Mouse (Mus musculus): ENCODE measurements at regions not wholly inside any gene's neighbourhood (a gene's known extent, or its start where the extent isn't known, plus 50 kb on each side); places are given as distances from the start of the nearest gene placed in this dataset.
A peak's percentile ranks its signal among the peaks of the same experiment; 100 is the strongest.

- H3K9ac ChIP-seq, result no peak overlapping the region
- no peak overlapping the region for H3K4me3 ChIP-seq
- H3K27ac ChIP-seq, result no peak overlapping the region
- H3K4me1 ChIP-seq, result no peaks in the 10 kb centered on the region
- H3K4me2 ChIP-seq (replicated peaks), result no peak overlapping the region
- no peak for ATAC-seq (ENCODE audit: low FRiP score)
- H3K9me3 ChIP-seq (replicated peaks), result no peaks in the 10 kb centered on the region
- no peaks in the 10 kb centered on the region for H3K27me3 ChIP-seq
- no peaks in the 10 kb centered on the region for H3K36me3 ChIP-seq
Measured at GRCm38 (mm10) chr3:19045933-19046332, 582.5 kb downstream of the 1700064H15Rik start.

- Histone ChIP-seq H3K36me3 (no peaks in the 10 kb centered on the region), H3K27ac (no peak overlapping the region), H3K4me3 (no peak overlapping the region), H3K4me2 (replicated peaks) (no peak overlapping the region), H3K9me3 (replicated peaks) (no peaks in the 10 kb centered on the region), H3K4me1 (no peaks in the 10 kb centered on the region), H3K9ac (no peak overlapping the region), H3K27me3 (no peaks in the 10 kb centered on the region)
- WGBS, result 75% methylated on average over 1 of the region's 1 CpGs
- ATAC-seq (ENCODE audit: low FRiP score), result no peak
Measured at GRCm38 (mm10) chr3:19046610-19047009, 581.9 kb downstream of the 1700064H15Rik start.

- H3K36me3 ChIP-seq, result no peaks in the 10 kb centered on the region
- no peak overlapping the region for H3K4me2 ChIP-seq (replicated peaks)
- peaks cover 8% of the 10 kb centered on the region for H3K4me1 ChIP-seq
- H3K9ac ChIP-seq, result no peak overlapping the region
- no peak overlapping the region for H3K27ac ChIP-seq
- H3K4me3 ChIP-seq, result no peak overlapping the region
- H3K27me3 ChIP-seq, result peaks cover 8% of the 10 kb centered on the region; the same call in 1 of the 2 replicates
- 75% methylated on average over 3 of the region's 3 CpGs for WGBS
- ATAC-seq (ENCODE audit: low FRiP score), result no peak
- H3K9me3 ChIP-seq (replicated peaks), result no peaks in the 10 kb centered on the region
Measured at GRCm38 (mm10) chr3:19055961-19056360, 572.5 kb downstream of the 1700064H15Rik start.

- H3K27ac ChIP-seq, result no peak overlapping the region
- peaks cover 8% of the 10 kb centered on the region; the same call in 1 of the 2 replicates for H3K27me3 ChIP-seq
- H3K36me3 ChIP-seq, result no peaks in the 10 kb centered on the region
- WGBS, result 20% methylated on average over 9 of the region's 9 CpGs
- no peaks in the 10 kb centered on the region for H3K9me3 ChIP-seq (replicated peaks)
- ATAC-seq (ENCODE audit: low FRiP score), result 0 out of 2 replicates have a peak, but pooled peaks have one; percentile 23
- H3K9ac ChIP-seq, result no peak overlapping the region
- peaks cover 8% of the 10 kb centered on the region for H3K4me1 ChIP-seq
- no peak overlapping the region for H3K4me3 ChIP-seq
- 0 out of 2 replicates have a peak overlapping the region, but pooled peaks have one; percentile 19 for H3K4me2 ChIP-seq (replicated peaks)
Measured at GRCm38 (mm10) chr3:19056623-19057022, 571.9 kb downstream of the 1700064H15Rik start.

GRCm38 (mm10) chr3:19059906-19060870 lies 568.3 kb downstream of the 1700064H15Rik start:
- Histone ChIP-seq H3K27ac (no peak overlapping the region), H3K36me3 (no peaks in the 10 kb centered on the region), H3K4me1 (peaks cover 8% of the 10 kb centered on the region), H3K4me2 (replicated peaks) (no peak overlapping the region), H3K4me3 (no peak overlapping the region), H3K9ac (no peak overlapping the region), H3K9me3 (replicated peaks) (no peaks in the 10 kb centered on the region), H3K27me3 (peaks cover 8% of the 10 kb centered on the region; the same call in 1 of the 2 replicates)
- 28% methylated on average over 17 of the region's 17 CpGs for WGBS
- ATAC-seq (ENCODE audit: low FRiP score), result peak; percentile 62

- Histone ChIP-seq H3K4me2 (replicated peaks) (no peak overlapping the region), H3K9ac (no peak overlapping the region), H3K27me3 (peaks cover 8% of the 10 kb centered on the region; the same call in 1 of the 2 replicates), H3K4me1 (peaks cover 7% of the 10 kb centered on the region), H3K36me3 (no peaks in the 10 kb centered on the region), H3K4me3 (no peak overlapping the region), H3K27ac (no peak overlapping the region), H3K9me3 (replicated peaks) (no peaks in the 10 kb centered on the region)
- 37% methylated on average over 14 of the region's 14 CpGs for WGBS
- ATAC-seq (ENCODE audit: low FRiP score), result peak; percentile 66
Measured at GRCm38 (mm10) chr3:19061488-19062248, 566.8 kb downstream of the 1700064H15Rik start.

GRCm38 (mm10) chr3:19062249-19062859 lies 566.1 kb downstream of the 1700064H15Rik start:
- Histone ChIP-seq H3K4me1 (peaks cover 4% of the 10 kb centered on the region; the same call in 1 of the 2 replicates), H3K27ac (no peak overlapping the region), H3K4me2 (replicated peaks) (no peak overlapping the region), H3K36me3 (no peaks in the 10 kb centered on the region), H3K27me3 (peaks cover 8% of the 10 kb centered on the region; the same call in 1 of the 2 replicates), H3K9me3 (replicated peaks) (no peaks in the 10 kb centered on the region), H3K4me3 (no peak overlapping the region), H3K9ac (no peak overlapping the region)
- peak; percentile 54; the same call in 1 of the 2 replicates for ATAC-seq (ENCODE audit: low FRiP score)
- WGBS, result 42% methylated on average over 6 of the region's 6 CpGs

GRCm38 (mm10) chr3:19067141-19067757 lies 561.2 kb downstream of the 1700064H15Rik start:
- ATAC-seq (ENCODE audit: low FRiP score), result no peak
- H3K4me1 ChIP-seq, result no peaks in the 10 kb centered on the region
- no peak overlapping the region for H3K4me3 ChIP-seq
- H3K9me3 ChIP-seq (replicated peaks), result no peaks in the 10 kb centered on the region
- WGBS, result 78% methylated on average over 3 of the region's 3 CpGs
- H3K27ac ChIP-seq, result no peak overlapping the region
- no peak overlapping the region for H3K9ac ChIP-seq
- H3K4me2 ChIP-seq (replicated peaks), result no peak overlapping the region
- H3K36me3 ChIP-seq, result no peaks in the 10 kb centered on the region
- no peaks in the 10 kb centered on the region for H3K27me3 ChIP-seq

Data from hindbrain, embryonic 12.5 days (tissue).